Mouse (Mus musculus) thymus, postnatal 36 days (tissue): ENCODE data around the gene Slc11a2.
"Not testable (repeated sequence)": the region's sequence is repeated elsewhere in the genome, so short reads cannot be mapped to it uniquely, and the experiment has no call there.

Source experiments
- DNase-seq, 2 experiments: peaks; one replicate each; pipeline ENCODE4 v3.0.0; 2022; ENCODE audit warnings: mixed read lengths in 2 of 2

The Slc11a2 gene

GRCm38 (mm10) chr15:100346761-100347160 is 78.1 kb downstream of the Slc11a2 start:
- no peak for DNase-seq

GRCm38 (mm10) chr15:100345484-100345883 is 79.4 kb downstream of the Slc11a2 start:
- DNase-seq, result no peak

- DNase-seq, result not testable (repeated sequence)
These were observed 83.4 kb downstream of the Slc11a2 start for GRCm38 (mm10) chr15:100341314-100341980.
